Comparison of ENCODE assay signal across 8 mouse cellular contexts in genomic region chr10:85387219-85388070, GRCm38 (mm10). TPM values are rescaled to one million over a fixed set of nuclear protein-coding genes. Genes with fewer than 3 reads are reported as not detected.
A peak's percentile ranks its signal among the peaks of the same experiment; 100 is the strongest.
DNase-seq lines count a peak whose midpoint lies in the region; ATAC-seq lines count a peak whose summit lies in the region.

No protein-coding gene starts in this region.

- peaks cover 30% of the 10 kb centered on the region for H3K4me1 ChIP-seq in forebrain, embryonic 12.5 days
- peaks cover 28% of the 10 kb centered on the region for H3K4me1 ChIP-seq in heart, embryonic 15.5 days (replicated peaks)
- H3K4me1 ChIP-seq in liver, embryonic 16.5 days (ENCODE audit: control insufficient read depth, low read depth, low read length), result peaks cover 7% of the 10 kb centered on the region; the same call in 1 of the 2 replicates
- peaks cover 42% of the 10 kb centered on the region for H3K4me1 ChIP-seq in neural tube, embryonic 15.5 days

- H3K9ac ChIP-seq in forebrain, embryonic 12.5 days, result peak overlapping the region; percentile 73
- peak overlapping the region; percentile 55 for H3K9ac ChIP-seq in heart, embryonic 15.5 days
- H3K9ac ChIP-seq in liver, embryonic 16.5 days (ENCODE audit: low read depth, low read length), result no peak overlapping the region; the same call in 1 of the 2 replicates
- peak overlapping the region; percentile 80 for H3K9ac ChIP-seq in neural tube, embryonic 15.5 days (replicated peaks)

- no peaks in the 10 kb centered on the region for H3K9me3 ChIP-seq in forebrain, embryonic 12.5 days
- H3K9me3 ChIP-seq in heart, embryonic 15.5 days (replicated peaks), result no peaks in the 10 kb centered on the region
- H3K9me3 ChIP-seq in liver, embryonic 16.5 days (replicated peaks; ENCODE audit: control insufficient read depth, low read length), result no peaks in the 10 kb centered on the region
- H3K9me3 ChIP-seq in neural tube, embryonic 15.5 days (replicated peaks), result no peaks in the 10 kb centered on the region

- peak overlapping the region; percentile 100 for H3K4me2 ChIP-seq in forebrain, embryonic 12.5 days
- H3K4me2 ChIP-seq in heart, embryonic 15.5 days, result peak overlapping the region; percentile 99
- H3K4me2 ChIP-seq in liver, embryonic 16.5 days (ENCODE audit: low read depth, low read length), result peak overlapping the region; percentile 75
- H3K4me2 ChIP-seq in neural tube, embryonic 15.5 days, result peak overlapping the region; percentile 89

- peak; percentile 39 for DNase-seq in ES-CJ7 (ENCODE audit: low read depth, low spot score)
- DNase-seq in brain, adult 2 months (ENCODE audit: low read depth, low spot score), result peak; percentile 70
- DNase-seq in kidney, postnatal 25 days, result peak; percentile 18 to 51
- peak; percentile 31 for DNase-seq in urinary bladder, postnatal 25 days (ENCODE audit: low spot score)

- H3K27ac ChIP-seq in forebrain, embryonic 12.5 days, result peak overlapping the region; percentile 53; the same call in 1 of the 2 replicates
- no peak overlapping the region for H3K27ac ChIP-seq in heart, embryonic 15.5 days
- H3K27ac ChIP-seq in liver, embryonic 16.5 days (ENCODE audit: low read length), result no peak overlapping the region
- peak overlapping the region; percentile 84 for H3K27ac ChIP-seq in neural tube, embryonic 15.5 days (replicated peaks)

- peak; percentile 44 for ATAC-seq in forebrain, embryonic 12.5 days (ENCODE audit: low FRiP score)
- 0 out of 2 replicates have a peak, but pooled peaks have one; percentile 12 for ATAC-seq in heart, embryonic 15.5 days (replicated peaks; ENCODE audit: insufficient number of reproducible peaks, insufficient read depth, low FRiP score, low read depth)
- 0 out of 2 replicates have a peak, but pooled peaks have one; percentile 3 for ATAC-seq in liver, embryonic 16.5 days (ENCODE audit: low read depth)
- peak; percentile 40 for ATAC-seq in neural tube, embryonic 15.5 days (ENCODE audit: low FRiP score)

- H3K27me3 ChIP-seq in forebrain, embryonic 12.5 days, result peaks cover 38% of the 10 kb centered on the region
- H3K27me3 ChIP-seq in heart, embryonic 15.5 days, result peaks cover 38% of the 10 kb centered on the region
- H3K27me3 ChIP-seq in liver, embryonic 16.5 days (ENCODE audit: control insufficient read depth, insufficient read depth, low read depth, low read length), result peaks cover 32% of the 10 kb centered on the region
- no peaks in the 10 kb centered on the region for H3K27me3 ChIP-seq in neural tube, embryonic 15.5 days (replicated peaks)

- H3K4me3 ChIP-seq in forebrain, embryonic 12.5 days (replicated peaks), result peak overlapping the region; percentile 61
- H3K4me3 ChIP-seq in heart, embryonic 15.5 days, result peak overlapping the region; percentile 59
- peak overlapping the region; percentile 55 for H3K4me3 ChIP-seq in liver, embryonic 16.5 days (ENCODE audit: low read depth, low read length)
- H3K4me3 ChIP-seq in neural tube, embryonic 15.5 days (replicated peaks), result peak overlapping the region; percentile 70

- under 1% methylated on average over 78 of the region's 78 CpGs for WGBS in forebrain, embryonic 12.5 days
- WGBS in heart, embryonic 15.5 days, result under 1% methylated on average over 78 of the region's 78 CpGs
- WGBS in liver, embryonic 16.5 days (ENCODE audit: insufficient replicate concordance), result under 1% methylated on average over 78 of the region's 78 CpGs
- WGBS in neural tube, embryonic 15.5 days, result 0% methylated on average over 78 of the region's 78 CpGs

- no peaks in the 10 kb centered on the region for H3K36me3 ChIP-seq in forebrain, embryonic 12.5 days (replicated peaks)
- H3K36me3 ChIP-seq in heart, embryonic 15.5 days, result no peaks in the 10 kb centered on the region
- no peaks in the 10 kb centered on the region for H3K36me3 ChIP-seq in liver, embryonic 16.5 days (ENCODE audit: control insufficient read depth, insufficient read depth)
- H3K36me3 ChIP-seq in neural tube, embryonic 15.5 days, result no peaks in the 10 kb centered on the region

RNA-seq across cellular contexts. Expression of gene Btbd11, which starts 0.8 kb away (rescaled TPM):
- 8.1 and 9.1 TPM in 2 replicates for polyA plus RNA-seq in forebrain, embryonic 12.5 days (2016; fragmentation: Nextera tagmentation; extraction: Ambion mirVana)
- 0.79 and 3.2 TPM in 2 replicates for polyA plus RNA-seq in heart, embryonic 15.5 days (2015; fragmentation: Nextera tagmentation; extraction: Ambion mirVana)
- polyA plus RNA-seq in liver, embryonic 16.5 days (2015; fragmentation: Nextera tagmentation; extraction: Ambion mirVana), result 0.22 and 0.31 TPM in 2 replicates
- polyA plus RNA-seq in neural tube, embryonic 15.5 days (2015; fragmentation: Nextera tagmentation; extraction: Ambion mirVana), result 24.2 and 24.9 TPM in 2 replicates

Comparison
In these comparisons a context has a peak if more than half of its experiments do, and no peak if none do; other contexts are left out.
1. H3K27ac ChIP-seq: peak in forebrain, embryonic 12.5 days (single experiment) and neural tube, embryonic 15.5 days (single experiment); none in heart, embryonic 15.5 days (single experiment) and liver, embryonic 16.5 days (single experiment).
2. Peak in every context shown above with its lines, with median percentiles within 50 percentile points of each other: DNase-seq, ATAC-seq, H3K4me2 ChIP-seq and H3K4me3 ChIP-seq.